Mouse (Mus musculus) liver, embryonic 14.5 days (tissue): Measurements from ENCODE around the gene Layn. TPM values are rescaled to one million over a fixed set of nuclear protein-coding genes. Genes with fewer than 3 reads are reported as not detected.

ENCODE experiments used
- ATAC-seq: fragments of 200-750 bp; cut with Nextera tagmentation; 2 replicates; pipeline ENCODE4 v1.8.0; 2017; ENCODE audit warnings: moderate number of reproducible peaks, mild to moderate bottlenecking, moderate library complexity; ENCODE audit not compliant: insufficient read depth
- DNase-seq, 3 experiments: peaks; one replicate each; pipeline ENCODE4 v3.0.0-alpha.2; 2012 to 2013; ENCODE audit warnings: low read depth in 3 of 3, low spot score in 3 of 3
- H3K27ac ChIP-seq: fragments of 300-500 bp; sonication (generic); 2 replicates; pipeline ENCODE4 v1.5.1; 2014; ENCODE audit warnings: moderate library complexity, mild to moderate bottlenecking, control low read depth, inconsistent platforms
- H3K27me3 ChIP-seq: fragments of 300-500 bp; sonication (generic); 2 replicates; pipeline ENCODE4 v1.6.1; 2014; ENCODE audit warnings: mild to moderate bottlenecking, low read length, moderate library complexity; ENCODE audit not compliant: control insufficient read depth, insufficient read depth
- H3K36me3 ChIP-seq: fragments of 300-500 bp; sonication (generic); replicated peaks from 2 replicates; pipeline ENCODE4 v1.6.1; 2014; ENCODE audit warnings: low read depth; ENCODE audit not compliant: control insufficient read depth, insufficient read depth
- H3K4me1 ChIP-seq, 2 experiments: fragments of 200-500 bp in 1 of 2; fragments of 300-500 bp in 1 of 2; sonication (generic) in 1 of 2; replicated peaks; 2 replicates each; pipeline ENCODE4 v1.6.1; 2012 to 2014; ENCODE audit warnings: antibody characterized with exemption in 1 of 2, inconsistent platforms in 1 of 2, low read length in 1 of 2; ENCODE audit not compliant: control insufficient read depth in 2 of 2, insufficient read depth in 2 of 2
- H3K4me2 ChIP-seq: fragments of 300-500 bp; sonication (generic); 2 replicates; pipeline ENCODE4 v1.6.1; 2014; ENCODE audit warnings: low read depth, mild to moderate bottlenecking, control low read depth, moderate library complexity
- H3K4me3 ChIP-seq, 2 experiments: fragments of 200-500 bp in 1 of 2; fragments of 300-500 bp in 1 of 2; sonication (generic) in 1 of 2; 2 replicates each; pipeline ENCODE4 v1.5.1; 2012 to 2014; ENCODE audit warnings: low read depth in 2 of 2, low read length in 2 of 2, mild to moderate bottlenecking in 2 of 2, control low read depth in 1 of 2, inconsistent platforms in 1 of 2, moderate library complexity in 1 of 2; ENCODE audit not compliant: insufficient read depth in 1 of 2
- H3K9ac ChIP-seq: fragments of 300-500 bp; sonication (generic); replicated peaks from 2 replicates; pipeline ENCODE4 v1.6.1; 2014; ENCODE audit warnings: mild to moderate bottlenecking, control low read depth, moderate library complexity
- H3K9me3 ChIP-seq: fragments of 300-500 bp; sonication (generic); 2 replicates; pipeline ENCODE4 v1.6.1; 2016; ENCODE audit warnings: low read length, mixed read lengths; ENCODE audit not compliant: control insufficient read depth
- CTCF ChIP-seq: IDR thresholded peaks from 2 replicates; pipeline ENCODE4 v1.5.1; 2016; ENCODE audit warnings: antibody characterized with exemption, low read depth, control low read depth
- EP300 ChIP-seq: IDR thresholded peaks from 2 replicates; pipeline ENCODE4 v1.6.1; 2016; ENCODE audit warnings: antibody characterized with exemption, low read depth
- WGBS: fragments of 180-500 bp; shearing (Covaris S2); extraction: QIAGEN DNeasy Blood & Tissue Kit; methylation state at CpG from one replicate; pipeline ENCODE4 v1.1.7; 2014; ENCODE audit not compliant: insufficient replicate concordance; 5-methylcytosine and 5-hydroxymethylcytosine counted together
- polyA plus RNA-seq, 2 experiments: library from polyadenylated mRNA; depleted of rRNA in 1 of 2; stranded (reverse) in 1 of 2; unstranded in 1 of 2; fragments of >200 nt; fragmentation: Nextera tagmentation in 1 of 2; extraction: Ambion mirVana in 1 of 2; gene quantifications; 2 replicates each; pipeline versions ENCODE4 v1.2.1 to v1.2.3; 2012 to 2014

Gene Layn
- polyA plus RNA-seq (2012; rRNA removed) = 0.38 and 0.45 TPM in 2 replicates
- polyA plus RNA-seq (2014; fragmentation: Nextera tagmentation; extraction: Ambion mirVana) = 1.1 and 1.6 TPM in 2 replicates

DNA sequence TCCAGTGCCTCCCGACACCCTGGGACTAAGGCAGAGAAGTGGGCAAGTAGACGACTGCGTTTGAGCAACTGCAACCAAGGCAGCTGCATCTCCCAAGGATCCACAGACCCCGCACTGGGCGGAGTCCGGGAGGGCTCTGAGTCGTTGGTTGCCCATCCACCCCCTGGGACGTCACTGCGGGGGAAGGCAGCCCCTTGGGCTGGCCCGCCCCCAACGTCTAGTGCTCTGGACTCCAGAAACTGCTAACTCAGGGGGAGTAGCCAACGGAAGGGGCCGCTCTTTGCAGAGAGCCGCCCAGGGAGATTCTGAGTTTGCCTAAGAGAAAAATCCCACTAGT is at the start of gene Layn:
Layn (minus strand) TSS at position 116 of the 337 bp plus-strand sequence.
- no peak for TF ChIP-seq CTCF
- TF ChIP-seq EP300 = no peak
- under 1% methylated on average over 14 of the region's 14 CpGs for WGBS
- no peaks in the 10 kb centered on the region for H3K36me3 ChIP-seq
- H3K4me3 ChIP-seq = peak within 1 kb of the TSS; percentile 33 to 47
- peak; percentile 23 to 49 (median 29) for DNase-seq
- H3K4me2 ChIP-seq = peak within 1 kb of the TSS; percentile 66
- peaks cover 0 to 5% of the 10 kb centered on the region in 2 experiments; a peak in 2 of 4 replicates for H3K4me1 ChIP-seq
- no peak within 1 kb of the TSS for H3K9ac ChIP-seq
- H3K27ac ChIP-seq = no peak within 1 kb of the TSS
- ATAC-seq = peak; percentile 88
- no peaks in the 10 kb centered on the region for H3K9me3 ChIP-seq
- H3K27me3 ChIP-seq = no peaks in the 10 kb centered on the region; the same call in 1 of the 2 replicates

DNA sequence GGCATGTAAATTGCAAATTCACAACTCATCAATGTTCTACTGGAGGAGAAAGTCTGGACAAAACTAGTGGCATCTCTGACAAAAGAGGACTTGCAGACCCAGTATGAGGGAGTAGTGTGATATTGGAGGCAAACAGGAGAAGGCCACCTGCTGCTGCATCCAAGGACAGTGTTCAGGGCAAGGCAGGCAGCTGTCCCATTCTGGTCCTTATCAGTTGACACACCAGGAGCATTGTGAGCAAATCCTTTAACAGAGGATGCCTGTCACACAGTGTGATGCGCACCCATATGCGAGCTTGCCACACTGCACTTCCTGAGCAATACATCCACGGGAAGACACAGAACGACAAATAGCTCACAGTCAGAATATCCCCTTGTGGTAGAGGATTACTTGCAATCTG is 37.9 kb upstream of the Layn start:
- Histone ChIP-seq H3K27me3 (no peaks in the 10 kb centered on the region), H3K9ac (no peak overlapping the region), H3K36me3 (no peaks in the 10 kb centered on the region), H3K4me1 (no peaks in the 10 kb centered on the region), H3K27ac (no peak overlapping the region), H3K9me3 (no peaks in the 10 kb centered on the region), H3K4me2 (no peak overlapping the region), H3K4me3 (no peak overlapping the region)
- 38% methylated on average over 4 of the region's 4 CpGs for WGBS
- DNase-seq = no peak
- ATAC-seq = no peak
- TF ChIP-seq CTCF = no peak
- no peak for TF ChIP-seq EP300

DNA sequence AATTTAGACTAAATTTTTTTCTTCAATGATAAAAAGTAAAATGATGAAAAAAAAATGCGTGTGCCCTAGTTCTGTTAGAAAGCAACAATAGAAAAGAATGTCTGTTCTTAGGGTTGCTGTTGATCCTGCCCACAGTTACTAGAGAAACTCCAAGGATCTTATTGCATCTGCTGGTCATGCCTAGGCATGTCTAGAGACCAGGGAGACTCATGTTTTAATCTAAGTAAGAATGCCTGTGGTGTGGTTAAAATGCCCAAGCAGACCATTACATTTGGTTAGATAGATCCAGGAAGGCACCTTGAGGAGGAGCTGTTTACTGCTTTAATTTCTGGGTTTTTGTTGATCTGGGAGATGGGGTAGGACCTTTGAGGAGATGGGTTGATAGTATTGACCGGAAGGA is 28.9 kb upstream of the Layn start:
- no peak for DNase-seq
- 35% methylated on average over 2 of the region's 2 CpGs for WGBS
- TF ChIP-seq EP300 (no peak), CTCF (no peak)
- no peak overlapping the region for H3K27ac ChIP-seq
- peaks cover 44% of the 10 kb centered on the region for H3K27me3 ChIP-seq
- H3K9me3 ChIP-seq = no peaks in the 10 kb centered on the region
- H3K4me1 ChIP-seq = no peaks in the 10 kb centered on the region
- no peak overlapping the region for H3K4me3 ChIP-seq
- no peak overlapping the region for H3K4me2 ChIP-seq
- H3K36me3 ChIP-seq = no peaks in the 10 kb centered on the region
- H3K9ac ChIP-seq = no peak overlapping the region
- ATAC-seq = no peak

DNA sequence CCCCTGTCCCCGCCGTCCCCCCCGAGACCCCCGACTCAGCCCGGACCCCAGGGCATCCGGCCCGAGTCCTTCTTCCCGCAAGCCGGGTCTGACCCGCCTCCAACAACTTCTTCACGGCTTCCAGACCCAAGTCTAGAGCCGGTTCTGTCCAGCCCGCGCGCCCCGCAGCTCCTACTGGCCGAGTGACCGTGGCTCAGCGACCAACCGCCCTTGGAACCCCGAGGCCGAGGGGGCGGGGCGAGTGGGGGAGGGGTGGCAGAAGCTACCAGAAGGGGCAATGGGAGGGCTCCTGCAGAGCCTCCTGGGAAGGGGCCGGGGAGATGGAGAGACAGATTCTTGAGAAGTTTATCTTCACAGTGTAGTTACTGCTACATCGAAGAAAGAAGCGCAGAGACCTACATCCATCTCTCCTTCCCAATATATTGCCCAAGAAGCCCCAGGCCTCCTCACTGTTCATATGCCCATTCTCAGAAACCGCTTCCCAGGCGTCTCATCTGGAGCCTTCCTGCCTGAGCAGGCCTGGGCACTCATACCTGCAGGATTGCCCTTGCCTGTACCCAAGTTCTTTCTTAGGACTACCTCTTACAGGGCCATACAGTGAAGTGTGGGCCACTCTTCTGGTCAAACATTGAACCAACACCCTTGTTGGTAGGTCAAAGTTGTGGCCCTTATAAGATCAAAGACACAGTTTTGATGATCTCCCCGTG is 27.1 kb upstream of the Layn start:
- TF ChIP-seq EP300 (no peak), CTCF (no peak)
- DNase-seq (no peak), ATAC-seq (no peak)
- Histone ChIP-seq H3K36me3 (no peaks in the 10 kb centered on the region), H3K27ac (no peak overlapping the region), H3K9ac (no peak overlapping the region), H3K9me3 (no peaks in the 10 kb centered on the region), H3K27me3 (peaks cover 48% of the 10 kb centered on the region), H3K4me2 (peak overlapping the region; percentile 57), H3K4me3 (peak overlapping the region in 1 of 2 experiments; percentile 39; a peak in 2 of 4 replicates), H3K4me1 (no peaks in the 10 kb centered on the region)
- 12% methylated on average over 30 of the region's 30 CpGs for WGBS

DNA sequence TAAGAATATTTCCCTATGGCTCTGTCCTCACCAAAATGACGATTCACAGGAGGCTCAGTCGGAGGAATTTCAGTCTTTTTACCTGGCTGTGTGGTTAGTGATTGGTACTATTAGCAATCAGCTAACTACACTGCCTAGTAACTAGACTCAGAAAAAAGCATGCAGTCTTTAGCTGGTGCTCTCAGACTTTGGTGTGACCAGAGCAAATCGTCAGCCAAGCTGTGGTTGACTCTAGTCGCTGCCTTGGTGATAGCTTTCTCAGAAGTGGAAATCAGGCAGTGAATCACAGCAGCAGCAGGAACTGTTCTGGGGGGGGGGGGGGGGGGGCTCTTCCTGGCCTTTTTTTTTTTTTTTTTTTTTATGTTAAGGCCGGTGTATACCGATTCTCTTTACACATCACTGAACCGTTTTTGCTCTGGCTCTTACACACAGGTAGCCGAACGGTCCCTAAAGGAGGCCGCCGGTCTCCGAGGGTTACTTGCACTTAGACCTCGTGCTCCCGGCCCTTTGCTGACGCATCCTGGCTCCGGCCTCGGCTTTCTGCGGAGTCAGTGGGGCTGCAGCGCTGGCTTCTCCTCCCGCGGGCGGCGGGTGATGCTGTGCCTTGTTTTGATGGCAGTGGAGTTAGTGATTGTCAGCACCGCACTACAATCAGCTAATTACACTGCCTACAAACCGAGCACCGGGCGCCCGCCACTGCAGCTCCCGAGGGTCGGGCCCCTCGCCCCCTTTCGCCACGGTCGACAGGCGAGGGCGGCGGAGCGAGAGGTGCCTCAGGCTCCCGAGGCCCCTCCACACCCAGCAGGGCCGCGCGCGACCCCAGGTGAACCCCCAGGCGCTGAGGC is 26.3 kb upstream of the Layn start:
- no peak for TF ChIP-seq CTCF
- no peak for TF ChIP-seq EP300
- no peaks in the 10 kb centered on the region for H3K4me1 ChIP-seq
- WGBS = 2% methylated on average over 44 of the region's 44 CpGs
- peak overlapping the region in 1 of 2 experiments; percentile 39; a peak in 2 of 4 replicates for H3K4me3 ChIP-seq
- H3K4me2 ChIP-seq = peak overlapping the region; percentile 57
- peaks cover 48% of the 10 kb centered on the region for H3K27me3 ChIP-seq
- no peaks in the 10 kb centered on the region for H3K9me3 ChIP-seq
- ATAC-seq (no peak), DNase-seq (no peak)
- no peaks in the 10 kb centered on the region for H3K36me3 ChIP-seq
- H3K27ac ChIP-seq = no peak overlapping the region
- no peak overlapping the region for H3K9ac ChIP-seq
